In the genomic region with DNA sequence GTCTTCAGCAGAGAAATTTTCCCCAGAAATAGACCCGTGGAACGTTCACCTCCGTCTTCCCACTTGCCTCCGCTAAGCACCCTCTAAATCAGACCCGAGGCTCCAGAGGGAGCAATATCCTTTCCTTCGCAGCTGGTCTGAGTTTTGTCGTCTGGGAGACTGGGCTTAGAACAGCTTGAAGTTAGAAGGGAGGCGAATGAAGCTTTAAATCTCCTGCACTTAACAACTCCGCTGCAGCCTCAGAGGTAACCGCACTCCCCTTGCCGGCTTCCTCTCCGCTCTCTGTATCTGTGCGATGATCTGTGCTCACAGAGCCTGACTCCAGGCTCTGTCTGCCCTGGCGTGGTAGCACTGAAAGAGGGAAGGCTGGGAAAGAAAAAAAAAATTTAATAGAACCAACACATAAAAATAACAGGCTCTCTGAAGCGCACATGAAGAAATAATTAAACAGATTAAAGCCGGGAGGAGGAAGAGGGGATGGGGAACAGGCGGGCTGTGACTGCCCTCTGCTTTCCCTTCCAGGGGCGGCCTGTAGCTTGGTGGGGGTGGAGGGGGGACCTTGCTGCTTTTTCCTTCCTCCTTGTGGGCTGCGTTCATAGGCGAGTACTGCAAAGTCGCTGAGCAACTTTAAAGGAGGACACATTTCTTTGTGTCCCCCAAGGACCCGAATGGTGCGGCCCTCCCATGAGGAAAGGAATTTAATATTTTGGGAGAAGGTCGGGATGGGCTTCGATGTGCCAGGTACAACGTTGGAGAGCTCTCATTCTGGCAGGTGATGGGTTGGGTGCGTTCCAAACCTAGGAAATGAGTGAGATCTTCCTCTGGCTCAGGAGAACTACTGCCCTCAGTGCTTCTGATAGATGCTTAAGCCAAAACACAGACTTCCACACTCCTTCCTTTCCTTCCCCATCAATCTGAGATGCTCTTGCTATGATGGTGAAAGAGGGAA, we compare ENCODE assay signal across 8 mouse cellular contexts.
DNase-seq lines count a peak whose midpoint lies in the region; ATAC-seq and TF ChIP-seq lines count a peak whose summit lies in the region.

No protein-coding gene starts in this region.

- H3K9me3 ChIP-seq in kidney, embryonic 14.5 days (ENCODE audit: control insufficient read depth, low read length), result peaks cover 3% of the 10 kb centered on the region; the same call in 1 of the 2 replicates
- H3K9me3 ChIP-seq in hindbrain, embryonic 14.5 days (ENCODE audit: control insufficient read depth, low read length), result peaks cover 6% of the 10 kb centered on the region; the same call in 1 of the 2 replicates
- H3K9me3 ChIP-seq in midbrain, embryonic 12.5 days, result peaks cover 5% of the 10 kb centered on the region; the same call in 1 of the 2 replicates

- ATAC-seq in kidney, embryonic 14.5 days (ENCODE audit: low FRiP score, low TSS enrichment), result peak; percentile 79
- ATAC-seq in common myeloid progenitor, adult 5-6 weeks (replicated peaks; ENCODE audit: low read depth, poor library complexity, severe bottlenecking), result peak; percentile 95
- ATAC-seq in hindbrain, embryonic 14.5 days (ENCODE audit: low FRiP score), result peak; percentile 48; the same call in 1 of the 2 replicates
- no peak for ATAC-seq in midbrain, embryonic 12.5 days (ENCODE audit: low FRiP score, low read depth)
- ATAC-seq in megakaryocyte-erythroid progenitor cell, adult 5-6 weeks (replicated peaks; ENCODE audit: low FRiP score, low TSS enrichment, poor library complexity, severe bottlenecking), result no peak; the same call in 1 of the 2 replicates

- H3K4me3 ChIP-seq in kidney, embryonic 14.5 days (ENCODE audit: low read length), result peak overlapping the region; percentile 6; the same call in 1 of the 2 replicates
- H3K4me3 ChIP-seq in kidney, adult 2 months (ENCODE audit: insufficient read depth, low read depth, low read length), result no peak overlapping the region
- H3K4me3 ChIP-seq in hindbrain, embryonic 14.5 days (replicated peaks; ENCODE audit: low read length), result no peak overlapping the region
- H3K4me3 ChIP-seq in midbrain, embryonic 12.5 days, result peak overlapping the region; percentile 18

- WGBS in kidney, embryonic 14.5 days, result 5% methylated on average over 27 of the region's 27 CpGs
- 19% methylated on average over 27 of the region's 27 CpGs for WGBS in kidney, adult 2 months
- 11% methylated on average over 27 of the region's 27 CpGs for WGBS in hindbrain, embryonic 14.5 days
- WGBS in midbrain, embryonic 12.5 days, result 11% methylated on average over 27 of the region's 27 CpGs

- peaks cover 3% of the 10 kb centered on the region; the same call in 1 of the 2 replicates for H3K4me1 ChIP-seq in kidney, embryonic 14.5 days (ENCODE audit: control insufficient read depth, insufficient read depth, low read length)
- no peaks in the 10 kb centered on the region for H3K4me1 ChIP-seq in kidney, adult 2 months (ENCODE audit: control insufficient read depth, insufficient read depth, low read length)
- H3K4me1 ChIP-seq in hindbrain, embryonic 14.5 days (replicated peaks; ENCODE audit: control insufficient read depth, insufficient read depth, low read length), result peaks cover 10% of the 10 kb centered on the region; the same call in 1 of the 2 replicates
- H3K4me1 ChIP-seq in midbrain, embryonic 12.5 days, result peaks cover 7% of the 10 kb centered on the region; the same call in 1 of the 2 replicates

- no peak for TF ChIP-seq CTCF in kidney, adult 2 months (conservative IDR thresholded peaks at IDR 0.05; ENCODE audit: insufficient read depth, insufficient read length, low read depth, low read length)

- peak overlapping the region; percentile 3; the same call in 1 of the 2 replicates for H3K27ac ChIP-seq in kidney, embryonic 14.5 days (ENCODE audit: low read depth, low read length)
- no peak overlapping the region for H3K27ac ChIP-seq in kidney, adult 2 months (ENCODE audit: insufficient read depth, low read depth, low read length)
- H3K27ac ChIP-seq in hindbrain, embryonic 14.5 days, result no peak overlapping the region
- H3K27ac ChIP-seq in midbrain, embryonic 12.5 days (replicated peaks), result no peak overlapping the region

- peak overlapping the region; percentile 35 for H3K4me2 ChIP-seq in kidney, embryonic 14.5 days (replicated peaks; ENCODE audit: low read depth, low read length)
- peak overlapping the region; percentile 36 for H3K4me2 ChIP-seq in hindbrain, embryonic 14.5 days (replicated peaks)
- peak overlapping the region; percentile 46 for H3K4me2 ChIP-seq in midbrain, embryonic 12.5 days (replicated peaks)

- no peak for TF ChIP-seq POLR2A in kidney, adult 2 months (IDR thresholded peaks at IDR 0.05; ENCODE audit: low read depth, low read length)

- H3K9ac ChIP-seq in kidney, embryonic 14.5 days (ENCODE audit: low read depth, low read length), result no peak overlapping the region; the same call in 1 of the 2 replicates
- peak overlapping the region; percentile 0; the same call in 1 of the 2 replicates for H3K9ac ChIP-seq in hindbrain, embryonic 14.5 days
- peak overlapping the region; percentile 34; the same call in 1 of the 2 replicates for H3K9ac ChIP-seq in midbrain, embryonic 12.5 days (replicated peaks)

- H3K36me3 ChIP-seq in kidney, embryonic 14.5 days (ENCODE audit: control insufficient read depth, insufficient read depth, low read length), result no peaks in the 10 kb centered on the region
- H3K36me3 ChIP-seq in kidney, adult 2 months (ENCODE audit: control insufficient read depth, insufficient read depth, low read length), result no peaks in the 10 kb centered on the region
- H3K36me3 ChIP-seq in hindbrain, embryonic 14.5 days (replicated peaks; ENCODE audit: control insufficient read depth, insufficient read depth), result no peaks in the 10 kb centered on the region
- no peaks in the 10 kb centered on the region for H3K36me3 ChIP-seq in midbrain, embryonic 12.5 days

- no peaks in the 10 kb centered on the region for H3K27me3 ChIP-seq in kidney, embryonic 14.5 days (ENCODE audit: control insufficient read depth, insufficient read depth, low read length)
- no peaks in the 10 kb centered on the region; the same call in 1 of the 2 replicates for H3K27me3 ChIP-seq in kidney, adult 2 months (replicated peaks; ENCODE audit: control insufficient read depth, insufficient read depth, low read length)
- peaks cover 11% of the 10 kb centered on the region; the same call in 1 of the 2 replicates for H3K27me3 ChIP-seq in hindbrain, embryonic 14.5 days (ENCODE audit: control insufficient read depth, insufficient read depth, low read length)
- H3K27me3 ChIP-seq in midbrain, embryonic 12.5 days, result peaks cover 31% of the 10 kb centered on the region

- DNase-seq in kidney, adult 2 months, result no peak
- DNase-seq in hindbrain, embryonic 14.5 days (ENCODE audit: low spot score), result peak; percentile 38
- DNase-seq in frontal cortex, postnatal 14 days (ENCODE audit: low spot score in 2 of 2), result no peak
- no peak for DNase-seq in adrenal gland, postnatal 25 days

Comparison
In these comparisons a context has a peak if more than half of its experiments do, and no peak if none do; other contexts are left out.
1. H3K4me3 ChIP-seq: peak in kidney, embryonic 14.5 days (single experiment) and midbrain, embryonic 12.5 days (single experiment); none in kidney, adult 2 months (single experiment) and hindbrain, embryonic 14.5 days (single experiment).
2. ATAC-seq: peak in kidney, embryonic 14.5 days (single experiment), common myeloid progenitor, adult 5-6 weeks (single experiment) and hindbrain, embryonic 14.5 days (single experiment); none in midbrain, embryonic 12.5 days (single experiment) and megakaryocyte-erythroid progenitor cell, adult 5-6 weeks (single experiment).
3. Peak in every context shown above with its lines, with median percentiles within 50 percentile points of each other: H3K4me2 ChIP-seq.